Mouse (Mus musculus): ENCODE data around the gene Gm44511. TPM values are rescaled to one million over a fixed set of nuclear protein-coding genes. Genes with fewer than 3 reads are reported as not detected.
"Not testable (repeated sequence)": the region's sequence is repeated elsewhere in the genome, so short reads cannot be mapped to it uniquely, and the experiment has no call there.

Gene Gm44511
- polyA plus RNA-seq, 1 experiment = not detected

GRCm38 (mm10) chr6:128804823-128805640, 21.1 kb downstream of the Gm44511 start:
- peak; percentile 39 for TF ChIP-seq CTCF (IDR thresholded peaks at IDR 0.05; ENCODE audit: low read depth, low read length)
- peaks cover 16% of the 10 kb centered on the region for H3K9me3 ChIP-seq (replicated peaks; ENCODE audit: control insufficient read depth, insufficient read depth, low read length, poor library complexity, severe bottlenecking)
- not testable (repeated sequence) for H3K4me3 ChIP-seq (ENCODE audit: low read depth, low read length); H3K9ac ChIP-seq (ENCODE audit: low read depth, poor library complexity, severe bottlenecking); H3K36me3 ChIP-seq (ENCODE audit: control insufficient read depth, insufficient read depth, low read length, poor library complexity, severe bottlenecking); H3K4me1 ChIP-seq (ENCODE audit: control insufficient read depth, insufficient read depth, low read length); H3K27ac ChIP-seq (ENCODE audit: insufficient read depth, low read length); H3K27me3 ChIP-seq (ENCODE audit: control insufficient read depth, insufficient read depth, low read length, poor library complexity, severe bottlenecking)

- Histone ChIP-seq H3K27ac (ENCODE audit: insufficient read depth, low read length) (no peak overlapping the region), H3K4me3 (ENCODE audit: low read depth, low read length) (peak overlapping the region; percentile 67), H3K9me3 (replicated peaks; ENCODE audit: control insufficient read depth, insufficient read depth, low read length, poor library complexity, severe bottlenecking) (peaks cover 2% of the 10 kb centered on the region; the same call in 1 of the 2 replicates), H3K4me1 (ENCODE audit: control insufficient read depth, insufficient read depth, low read length) (no peaks in the 10 kb centered on the region), H3K36me3 (ENCODE audit: control insufficient read depth, insufficient read depth, low read length, poor library complexity, severe bottlenecking) (no peaks in the 10 kb centered on the region), H3K27me3 (ENCODE audit: control insufficient read depth, insufficient read depth, low read length, poor library complexity, severe bottlenecking) (no peaks in the 10 kb centered on the region), H3K9ac (ENCODE audit: low read depth, poor library complexity, severe bottlenecking) (no peak overlapping the region)
- TF ChIP-seq CTCF (IDR thresholded peaks at IDR 0.05; ENCODE audit: low read depth, low read length) = peak; percentile 75
- no peak for TF ChIP-seq POLR2A (IDR thresholded peaks at IDR 0.05; ENCODE audit: insufficient read depth, low read length)
Observed at GRCm38 (mm10) chr6:128802999-128803857, 22.9 kb downstream of the Gm44511 start.

- peak overlapping the region; percentile 67 for H3K4me3 ChIP-seq (ENCODE audit: low read depth, low read length)
- TF ChIP-seq CTCF (IDR thresholded peaks at IDR 0.05; ENCODE audit: low read depth, low read length) (no peak), POLR2A (IDR thresholded peaks at IDR 0.05; ENCODE audit: insufficient read depth, low read length) (no peak), EP300 (IDR thresholded peaks at IDR 0.05; ENCODE audit: insufficient read depth, low read depth, low read length) (no peak)
- no peaks in the 10 kb centered on the region for H3K36me3 ChIP-seq (ENCODE audit: control insufficient read depth, insufficient read depth, low read length, poor library complexity, severe bottlenecking)
- H3K4me1 ChIP-seq (ENCODE audit: control insufficient read depth, insufficient read depth, low read length) = no peaks in the 10 kb centered on the region
- no peak overlapping the region for H3K27ac ChIP-seq (ENCODE audit: insufficient read depth, low read length)
- H3K27me3 ChIP-seq (ENCODE audit: control insufficient read depth, insufficient read depth, low read length, poor library complexity, severe bottlenecking) = no peaks in the 10 kb centered on the region
- H3K9me3 ChIP-seq (replicated peaks; ENCODE audit: control insufficient read depth, insufficient read depth, low read length, poor library complexity, severe bottlenecking) = no peaks in the 10 kb centered on the region; the same call in 1 of the 2 replicates
- peak overlapping the region; percentile 13; the same call in 1 of the 2 replicates for H3K9ac ChIP-seq (ENCODE audit: low read depth, poor library complexity, severe bottlenecking)
Observed at GRCm38 (mm10) chr6:128802557-128802956, 23.6 kb downstream of the Gm44511 start.

- H3K36me3 ChIP-seq (ENCODE audit: control insufficient read depth, insufficient read depth, low read length, poor library complexity, severe bottlenecking); H3K4me3 ChIP-seq (ENCODE audit: low read depth, low read length); H3K9ac ChIP-seq (ENCODE audit: low read depth, poor library complexity, severe bottlenecking); H3K9me3 ChIP-seq (replicated peaks; ENCODE audit: control insufficient read depth, insufficient read depth, low read length, poor library complexity, severe bottlenecking); H3K27me3 ChIP-seq (ENCODE audit: control insufficient read depth, insufficient read depth, low read length, poor library complexity, severe bottlenecking); H3K4me1 ChIP-seq (ENCODE audit: control insufficient read depth, insufficient read depth, low read length); H3K27ac ChIP-seq (ENCODE audit: insufficient read depth, low read length): not testable (repeated sequence)
Observed at GRCm38 (mm10) chr6:128800696-128801095, 25.4 kb downstream of the Gm44511 start.

GRCm38 (mm10) chr6:128799896-128800270, 26.2 kb downstream of the Gm44511 start:
- Histone ChIP-seq H3K36me3 (ENCODE audit: control insufficient read depth, insufficient read depth, low read length, poor library complexity, severe bottlenecking) (no peaks in the 10 kb centered on the region), H3K9ac (ENCODE audit: low read depth, poor library complexity, severe bottlenecking) (peak overlapping the region; percentile 69; the same call in 1 of the 2 replicates), H3K9me3 (replicated peaks; ENCODE audit: control insufficient read depth, insufficient read depth, low read length, poor library complexity, severe bottlenecking) (no peaks in the 10 kb centered on the region), H3K4me1 (ENCODE audit: control insufficient read depth, insufficient read depth, low read length) (no peaks in the 10 kb centered on the region), H3K27ac (ENCODE audit: insufficient read depth, low read length) (no peak overlapping the region), H3K27me3 (ENCODE audit: control insufficient read depth, insufficient read depth, low read length, poor library complexity, severe bottlenecking) (no peaks in the 10 kb centered on the region), H3K4me3 (ENCODE audit: low read depth, low read length) (peak overlapping the region; percentile 41)
- TF ChIP-seq POLR2A (IDR thresholded peaks at IDR 0.05; ENCODE audit: insufficient read depth, low read length) = no peak
- no peak for TF ChIP-seq CTCF (IDR thresholded peaks at IDR 0.05; ENCODE audit: low read depth, low read length)
- TF ChIP-seq EP300 (IDR thresholded peaks at IDR 0.05; ENCODE audit: insufficient read depth, low read depth, low read length) = no peak

Data from ES-Bruce4 (cell line).